Mouse (Mus musculus) embryonic fibroblast, embryonic 13.5 days (primary cell): ENCODE measurements around the gene Sdccag8. TPM values are rescaled to one million over a fixed set of nuclear protein-coding genes. Genes with fewer than 3 reads are reported as not detected.
A peak's percentile ranks its signal among the peaks of the same experiment; 100 is the strongest.

ENCODE experiments used
- H3K27ac ChIP-seq: 2 replicates; pipeline ENCODE4 v1.5.1; 2012; ENCODE audit warnings: low read length, control low read depth, inconsistent platforms; ENCODE audit not compliant: insufficient read depth
- H3K4me1 ChIP-seq: 2 replicates; pipeline ENCODE4 v1.6.1; 2011; ENCODE audit warnings: low read length; ENCODE audit not compliant: control insufficient read depth, insufficient read depth
- H3K4me3 ChIP-seq: 2 replicates; pipeline ENCODE4 v1.5.1; 2011; ENCODE audit warnings: mild to moderate bottlenecking, control low read depth, low read length; ENCODE audit not compliant: insufficient read depth
- CTCF ChIP-seq: IDR thresholded peaks from 2 replicates; pipeline ENCODE4 v1.5.1; 2011; ENCODE audit warnings: mild to moderate bottlenecking, control low read depth, low read length, moderate library complexity, borderline replicate concordance; ENCODE audit not compliant: insufficient read depth
- POLR2A ChIP-seq: IDR thresholded peaks from 2 replicates; pipeline ENCODE4 v1.6.1; 2011; ENCODE audit warnings: low read depth, mild to moderate bottlenecking, control low read depth, low read length, moderate library complexity
- polyA plus RNA-seq: library from polyadenylated mRNA; stranded (reverse); fragments of >200 nt; gene quantifications from 2 replicates; pipeline ENCODE4 v1.2.4, GENCODE M21; 2011; ENCODE audit warnings: low read depth; ENCODE audit not compliant: missing spikeins, insufficient read length

Sdccag8 gene
- polyA plus RNA-seq, 1 experiment, result 14.3 TPM

GRCm38 (mm10) chr1:176845082-176845977 lies 30.9 kb downstream of the Sdccag8 start:
- H3K4me1 ChIP-seq, result peaks cover 2% of the 10 kb centered on the region; the same call in 1 of the 2 replicates
- no peak overlapping the region for H3K4me3 ChIP-seq
- TF ChIP-seq POLR2A (no peak), CTCF (no peak)
- no peak overlapping the region for H3K27ac ChIP-seq

GRCm38 (mm10) chr1:176847118-176847859 lies 32.8 kb downstream of the Sdccag8 start:
- Histone ChIP-seq H3K4me1 (peaks cover 2% of the 10 kb centered on the region; the same call in 1 of the 2 replicates), H3K27ac (no peak overlapping the region), H3K4me3 (no peak overlapping the region)
- no peak for TF ChIP-seq CTCF
- no peak for TF ChIP-seq POLR2A

- Histone ChIP-seq H3K4me3 (no peak overlapping the region), H3K4me1 (peaks cover 2% of the 10 kb centered on the region; the same call in 1 of the 2 replicates), H3K27ac (peak overlapping the region; percentile 23; the same call in 1 of the 2 replicates)
- TF ChIP-seq CTCF (no peak), POLR2A (no peak)
These were observed 34.3 kb downstream of the Sdccag8 start for GRCm38 (mm10) chr1:176848613-176849290.

DNA sequence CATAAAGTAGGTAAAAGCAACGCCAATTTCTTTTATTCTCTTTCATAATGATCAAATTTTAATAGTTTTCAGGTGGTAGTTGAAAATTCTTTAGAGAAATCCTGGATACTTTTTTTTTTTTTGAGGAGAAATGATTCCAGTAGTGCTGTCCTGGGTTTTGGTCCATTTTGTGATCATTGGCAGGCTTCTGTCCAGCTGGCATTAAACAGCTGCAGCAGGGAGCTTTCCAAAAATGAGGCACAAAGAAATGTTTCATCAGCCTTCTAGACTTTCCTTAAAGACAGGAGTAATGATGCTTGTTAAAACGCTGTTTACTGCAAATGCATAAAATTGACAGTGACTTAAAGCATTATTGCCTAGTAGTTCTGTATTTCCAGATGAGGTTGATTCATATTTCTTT lies 34.9 kb downstream of the Sdccag8 start:
- TF ChIP-seq POLR2A, result no peak
- Histone ChIP-seq H3K27ac (peak overlapping the region; percentile 23; the same call in 1 of the 2 replicates), H3K4me3 (no peak overlapping the region), H3K4me1 (peaks cover 2% of the 10 kb centered on the region; the same call in 1 of the 2 replicates)

DNA sequence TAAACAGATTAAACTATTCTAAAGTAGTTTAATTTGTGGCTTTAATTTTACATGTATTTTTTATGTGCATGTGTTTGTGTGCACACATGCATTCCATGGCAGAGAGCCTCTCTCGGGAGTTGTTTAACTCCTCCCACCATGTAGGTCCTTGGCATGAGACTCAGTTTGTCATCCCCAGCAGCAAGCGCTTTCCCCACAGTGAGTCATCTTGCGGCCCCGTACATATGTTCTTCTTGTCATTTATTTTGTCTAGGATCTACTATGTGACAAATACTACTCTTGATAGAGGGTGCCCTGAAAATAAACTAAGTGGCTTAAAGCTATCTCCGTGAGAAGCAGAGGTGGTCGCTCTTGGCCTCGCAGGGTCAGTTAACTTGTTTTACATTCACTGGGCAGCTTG lies 36.9 kb downstream of the Sdccag8 start:
- H3K4me3 ChIP-seq, result no peak overlapping the region
- no peak overlapping the region for H3K27ac ChIP-seq
- peaks cover 2% of the 10 kb centered on the region; the same call in 1 of the 2 replicates for H3K4me1 ChIP-seq
- TF ChIP-seq CTCF (no peak), POLR2A (no peak)

DNA sequence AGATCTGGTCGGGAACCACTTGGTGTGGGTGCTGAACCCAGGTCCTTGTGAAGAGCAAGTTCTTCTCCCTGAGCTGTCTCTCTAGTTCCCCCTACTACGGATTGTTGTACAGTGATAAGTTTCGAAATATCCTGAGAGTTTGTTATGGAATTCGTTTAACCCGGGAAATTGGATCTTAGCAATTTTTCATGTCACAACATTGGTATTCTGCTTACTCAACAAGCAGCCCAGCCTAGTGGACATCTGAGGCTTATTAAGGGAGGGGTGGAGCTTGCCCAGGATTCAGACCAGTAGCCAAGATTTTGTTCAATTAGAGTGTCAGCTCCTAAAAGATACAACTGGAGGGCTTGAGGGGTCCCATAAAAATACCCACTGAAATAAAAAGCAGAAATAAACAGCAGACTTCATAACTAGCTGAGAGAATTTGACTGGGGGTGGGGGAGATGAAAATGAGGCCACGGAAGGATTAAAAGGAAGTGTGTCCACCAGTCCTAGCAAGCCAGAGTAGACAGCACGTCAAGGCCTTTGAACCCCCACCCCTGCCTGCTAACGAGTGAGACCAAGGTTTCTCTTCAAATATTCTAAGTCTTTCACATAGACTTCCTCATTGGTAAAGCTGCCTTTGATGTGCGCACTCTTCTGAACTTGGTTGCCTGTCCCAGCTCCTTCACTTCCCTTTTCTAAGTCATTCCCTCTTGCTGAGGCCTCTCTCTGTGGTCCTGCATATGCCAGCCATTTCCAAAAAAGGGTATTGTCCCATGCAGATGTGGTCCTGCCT lies 38.5 kb downstream of the Sdccag8 start:
- no peak for TF ChIP-seq CTCF
- H3K27ac ChIP-seq, result 0 out of 2 replicates have a peak overlapping the region, but pooled peaks have one; percentile 32
- H3K4me3 ChIP-seq, result no peak overlapping the region
- H3K4me1 ChIP-seq, result peaks cover 2% of the 10 kb centered on the region; the same call in 1 of the 2 replicates

GRCm38 (mm10) chr1:176861981-176862644 lies 47.7 kb downstream of the Sdccag8 start:
- TF ChIP-seq POLR2A (no peak), CTCF (no peak)
- Histone ChIP-seq H3K4me1 (no peaks in the 10 kb centered on the region), H3K4me3 (no peak overlapping the region), H3K27ac (no peak overlapping the region)

DNA sequence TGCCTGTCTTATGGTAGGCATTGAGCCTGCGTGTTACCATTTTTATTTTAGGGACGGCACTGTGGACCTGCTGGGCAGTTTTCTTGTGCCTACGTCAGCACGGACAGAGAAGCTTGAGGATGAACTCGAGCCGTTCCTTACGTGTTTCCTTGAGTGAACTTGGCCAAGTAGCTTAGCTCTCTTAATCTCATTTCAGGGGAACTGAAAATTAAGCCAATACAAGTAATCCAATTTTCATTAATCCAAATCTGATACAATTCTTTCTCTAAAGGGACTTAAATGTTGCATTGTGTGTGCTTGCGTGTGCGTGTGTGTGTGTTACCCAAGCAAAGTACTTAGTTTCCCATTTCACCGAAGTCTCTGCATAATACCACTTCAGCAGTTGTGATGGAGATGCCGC lies 56.0 kb downstream of the Sdccag8 start:
- no peaks in the 10 kb centered on the region for H3K4me1 ChIP-seq
- no peak overlapping the region for H3K27ac ChIP-seq
- TF ChIP-seq CTCF, result no peak
- TF ChIP-seq POLR2A, result no peak
- no peak overlapping the region for H3K4me3 ChIP-seq
